Mouse (Mus musculus) cortical plate, adult 2 months (tissue): ENCODE measurements around the gene Acot8.

ENCODE experiments used
- CTCF ChIP-seq: fragments of 200-500 bp; IDR thresholded peaks from 2 replicates; pipeline ENCODE4 v1.5.1; 2011; ENCODE audit warnings: mild to moderate bottlenecking, control low read depth, low read length; ENCODE audit not compliant: insufficient read depth; ENCODE audit errors: extremely low read depth
- POLR2A ChIP-seq: fragments of 200-500 bp; IDR thresholded peaks from 2 replicates; pipeline ENCODE4 v1.6.1; 2011; ENCODE audit warnings: mild to moderate bottlenecking, low read length, control low read depth; ENCODE audit not compliant: insufficient read depth; ENCODE audit errors: extremely low read depth

DNA sequence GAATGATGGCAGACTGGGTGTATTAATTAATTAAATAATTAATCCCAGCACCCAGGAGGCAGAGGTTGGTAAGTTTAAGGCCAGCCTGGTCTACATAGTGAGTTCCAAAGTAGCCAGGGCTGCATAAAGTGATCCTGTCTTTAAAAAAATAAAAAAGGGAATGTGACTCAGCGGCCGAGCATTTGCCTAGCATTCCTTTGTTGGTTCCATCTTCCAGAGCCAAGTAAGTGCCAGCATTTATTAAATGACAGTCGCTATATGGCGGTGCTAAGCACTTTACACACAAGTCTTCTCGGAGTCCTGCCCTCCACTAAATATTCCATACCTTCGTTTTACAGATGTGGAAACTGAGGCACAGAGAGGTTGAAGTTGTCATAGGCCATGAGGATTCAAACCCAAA, 28.6 kb downstream of the Acot8 start:
- TF ChIP-seq CTCF (no peak), POLR2A (no peak)
